Comparison of ENCODE assay signal across 20 mouse cellular contexts in the genomic region with DNA sequence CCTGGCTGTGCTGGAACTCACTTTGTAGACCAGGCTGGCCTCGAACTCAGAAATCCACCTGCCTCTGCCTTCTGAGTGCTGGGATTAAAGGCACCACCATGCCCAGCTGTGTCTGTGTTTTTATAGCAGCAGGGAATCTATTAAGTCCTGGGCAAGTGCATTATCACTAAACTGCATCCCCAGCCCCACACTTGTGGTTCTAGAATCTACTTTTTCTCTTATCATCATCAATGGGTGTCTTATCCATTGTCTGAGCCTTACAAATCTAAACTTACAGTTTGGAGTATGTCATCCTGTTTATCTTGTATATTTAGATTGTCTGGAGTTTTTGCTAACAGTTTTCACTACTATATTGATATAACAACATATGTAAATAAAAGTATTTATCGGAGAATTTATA. TPM values are rescaled to one million over a fixed set of nuclear protein-coding genes. Genes with fewer than 3 reads are reported as not detected.
DNase-seq lines count a peak whose midpoint lies in the region; ATAC-seq and TF ChIP-seq lines count a peak whose summit lies in the region.
"Had no signal": no experiment of that assay in that cellular context is flagged by ENCODE, and none has a peak within 500 bp of the region (broad histone marks: within the 10 kb centered on the region; RNA-seq: fewer than 3 reads in every experiment).

No protein-coding gene starts in this region.

- H3K4me3 ChIP-seq in G1E (ENCODE audit: low read depth, low read length), result no peak overlapping the region
- no peak overlapping the region for H3K4me3 ChIP-seq in liver, embryonic 13.5 days (replicated peaks)
- no peak overlapping the region for H3K4me3 ChIP-seq in liver, postnatal 0 days (ENCODE audit: low read depth, low read length)
- no peak overlapping the region for H3K4me3 ChIP-seq in hindbrain, embryonic 13.5 days
- H3K4me3 ChIP-seq in midbrain, embryonic 14.5 days (replicated peaks; ENCODE audit: low read depth, low read length), result no peak overlapping the region
- H3K4me3 ChIP-seq: embryonic facial prominence, embryonic 10.5 days; forebrain, embryonic 13.5 days; gastrocnemius, adult 2 months; heart, embryonic 10.5 days; hindbrain, embryonic 10.5 days had no signal

- no peaks in the 10 kb centered on the region for H3K27me3 ChIP-seq in G1E (ENCODE audit: insufficient read depth, low read length)
- H3K27me3 ChIP-seq in liver, embryonic 13.5 days, result no peaks in the 10 kb centered on the region
- H3K27me3 ChIP-seq in liver, postnatal 0 days (ENCODE audit: insufficient read depth, low read length), result no peaks in the 10 kb centered on the region
- H3K27me3 ChIP-seq in hindbrain, embryonic 13.5 days, result no peaks in the 10 kb centered on the region
- H3K27me3 ChIP-seq in midbrain, embryonic 14.5 days (ENCODE audit: control insufficient read depth, insufficient read depth, low read length), result no peaks in the 10 kb centered on the region
- H3K27me3 ChIP-seq: forebrain, embryonic 13.5 days had no signal

- H3K9ac ChIP-seq in liver, embryonic 13.5 days, result no peak overlapping the region
- H3K9ac ChIP-seq in liver, postnatal 0 days (replicated peaks), result no peak overlapping the region
- no peak overlapping the region for H3K9ac ChIP-seq in hindbrain, embryonic 13.5 days
- H3K9ac ChIP-seq in midbrain, embryonic 14.5 days (replicated peaks; ENCODE audit: low read length), result no peak overlapping the region
- H3K9ac ChIP-seq: forebrain, embryonic 13.5 days had no signal

- H3K36me3 ChIP-seq in G1E (replicated peaks), result peaks cover 45% of the 10 kb centered on the region
- H3K36me3 ChIP-seq in liver, embryonic 13.5 days, result peaks cover 29% of the 10 kb centered on the region
- H3K36me3 ChIP-seq in liver, postnatal 0 days (replicated peaks; ENCODE audit: insufficient read depth, low read length), result peaks cover 9% of the 10 kb centered on the region
- H3K36me3 ChIP-seq in hindbrain, embryonic 13.5 days, result no peaks in the 10 kb centered on the region
- no peaks in the 10 kb centered on the region for H3K36me3 ChIP-seq in midbrain, embryonic 14.5 days (ENCODE audit: control insufficient read depth, insufficient read depth, low read length)

- WGBS in liver, embryonic 13.5 days (ENCODE audit: insufficient replicate concordance), result 48% methylated on average over 2 of the region's 2 CpGs
- 60% methylated on average over 2 of the region's 2 CpGs for WGBS in liver, postnatal 0 days (ENCODE audit: insufficient replicate concordance)
- 97% methylated on average over 2 of the region's 2 CpGs for WGBS in hindbrain, embryonic 13.5 days
- WGBS in midbrain, embryonic 14.5 days, result 95% methylated on average over 2 of the region's 2 CpGs

- peaks cover 64% of the 10 kb centered on the region for H3K4me1 ChIP-seq in G1E (ENCODE audit: insufficient read depth, low read depth, low read length)
- H3K4me1 ChIP-seq in liver, embryonic 13.5 days (replicated peaks), result peaks cover 52% of the 10 kb centered on the region
- H3K4me1 ChIP-seq in liver, postnatal 0 days (ENCODE audit: insufficient read depth), result no peaks in the 10 kb centered on the region
- H3K4me1 ChIP-seq in hindbrain, embryonic 13.5 days (replicated peaks), result no peaks in the 10 kb centered on the region
- H3K4me1 ChIP-seq in midbrain, embryonic 14.5 days (ENCODE audit: control insufficient read depth, insufficient read depth, low read length), result no peaks in the 10 kb centered on the region
- H3K4me1 ChIP-seq: embryonic facial prominence, embryonic 10.5 days; forebrain, embryonic 13.5 days; hindbrain, embryonic 10.5 days had no signal

- DNase-seq in G1E (ENCODE audit: low spot score), result peak; percentile 33
- peak; percentile 40 for DNase-seq in liver, embryonic 13.5 days
- no peak for DNase-seq in liver, postnatal 0 days
- no peak for DNase-seq in adrenal gland, postnatal 4 days (ENCODE audit: low spot score in 2 of 2)
- no peak for DNase-seq in retina, embryonic 14.5 days (ENCODE audit: low spot score)
- DNase-seq in midbrain, embryonic 14.5 days, result no peak
- DNase-seq: adrenal gland, postnatal 10 days; cerebellum, adult 18-20 months; cerebellum, adult 9-11 months; cerebellum, postnatal 36 days; gastrocnemius, adult 2 months; gastrocnemius, postnatal 25 days had no signal

- no peaks in the 10 kb centered on the region for H3K9me3 ChIP-seq in G1E (replicated peaks)
- H3K9me3 ChIP-seq in liver, embryonic 13.5 days (replicated peaks), result no peaks in the 10 kb centered on the region
- no peaks in the 10 kb centered on the region for H3K9me3 ChIP-seq in liver, postnatal 0 days (ENCODE audit: low read length)
- H3K9me3 ChIP-seq in hindbrain, embryonic 13.5 days, result no peaks in the 10 kb centered on the region
- no peaks in the 10 kb centered on the region for H3K9me3 ChIP-seq in midbrain, embryonic 14.5 days (ENCODE audit: control insufficient read depth, low read length)
- H3K9me3 ChIP-seq: embryonic facial prominence, embryonic 10.5 days; forebrain, embryonic 13.5 days; heart, embryonic 10.5 days; hindbrain, embryonic 10.5 days had no signal

- H3K27ac ChIP-seq in liver, embryonic 13.5 days, result peak overlapping the region; percentile 63
- H3K27ac ChIP-seq in liver, postnatal 0 days (ENCODE audit: low read depth), result no peak overlapping the region
- no peak overlapping the region for H3K27ac ChIP-seq in hindbrain, embryonic 13.5 days
- H3K27ac ChIP-seq in midbrain, embryonic 14.5 days (replicated peaks; ENCODE audit: low read depth, low read length), result no peak overlapping the region
- H3K27ac ChIP-seq: embryonic facial prominence, embryonic 10.5 days; forebrain, embryonic 13.5 days; gastrocnemius, adult 2 months; heart, embryonic 10.5 days; hindbrain, embryonic 10.5 days had no signal

- ATAC-seq in G1E (ENCODE audit: extremely low read depth, insufficient number of reproducible peaks, low FRiP score, poor library complexity, severe bottlenecking), result peak; percentile 67
- peak; percentile 43; the same call in 1 of the 2 replicates for ATAC-seq in common myeloid progenitor, adult 5-6 weeks (replicated peaks; ENCODE audit: low read depth, poor library complexity, severe bottlenecking)
- peak; percentile 66 for ATAC-seq in liver, embryonic 13.5 days (ENCODE audit: low read depth)
- ATAC-seq in liver, postnatal 0 days, result no peak
- ATAC-seq in hindbrain, embryonic 13.5 days (ENCODE audit: low FRiP score), result no peak
- no peak for ATAC-seq in midbrain, embryonic 14.5 days (ENCODE audit: low FRiP score, low TSS enrichment)
- ATAC-seq: forebrain, embryonic 13.5 days; hindbrain, embryonic 16.5 days; inflammation-experienced regulatory T-cells, adult 6 months had no signal

- peak; percentile 92 for TF ChIP-seq EP300 in liver, postnatal 0 days (IDR thresholded peaks at IDR 0.05; ENCODE audit: low read depth)

- no peak overlapping the region for H3K4me2 ChIP-seq in liver, embryonic 13.5 days
- no peak overlapping the region for H3K4me2 ChIP-seq in liver, postnatal 0 days (ENCODE audit: low read depth, low read length)
- no peak overlapping the region for H3K4me2 ChIP-seq in hindbrain, embryonic 13.5 days
- no peak overlapping the region for H3K4me2 ChIP-seq in midbrain, embryonic 14.5 days (ENCODE audit: low read length)
- H3K4me2 ChIP-seq: forebrain, embryonic 13.5 days had no signal

- TF ChIP-seq CTCF in G1E (IDR thresholded peaks at IDR 0.05; ENCODE audit: low read depth, low read length), result no peak
- TF ChIP-seq CTCF in liver, postnatal 0 days (IDR thresholded peaks at IDR 0.05; ENCODE audit: low read depth), result no peak

RNA-seq across cellular contexts. Expression of gene Primpol, which starts 28.3 kb away (rescaled TPM):
- total RNA-seq in G1E (2014; fragmentation: Nextera tagmentation), result 137 and 150 TPM in 2 replicates
- 39.6 and 44.2 TPM in 2 replicates for total RNA-seq in G1E (2017)
- 2.3 and 5.3 TPM in 2 replicates for polyA plus RNA-seq in G1E (2012)
- 13.9 and 21.6 TPM in 2 replicates for total RNA-seq in common myeloid progenitor, adult 5-6 weeks (2017)
- 9.9 and 12.7 TPM in 2 replicates for polyA plus RNA-seq in liver, embryonic 13.5 days (2015; fragmentation: Nextera tagmentation; extraction: Ambion mirVana)
- 4.2 and 4.5 TPM in 2 replicates for polyA plus RNA-seq in liver, postnatal 0 days (2015; fragmentation: Nextera tagmentation; extraction: Ambion mirVana)
- polyA plus RNA-seq in hindbrain, embryonic 13.5 days (2015; fragmentation: Nextera tagmentation; extraction: Ambion mirVana), result 6.9 and 9.8 TPM in 2 replicates
- total RNA-seq in adrenal gland, postnatal 4 days (2021), result 10 to 100 TPM; 18.0 to 21.7 TPM
- polyA plus RNA-seq in midbrain, embryonic 14.5 days (2014; fragmentation: Nextera tagmentation; extraction: Ambion mirVana), result 6.9 and 11.8 TPM in 2 replicates

RNA-seq across cellular contexts. Expression of gene Casp3, which starts 28.4 kb away (rescaled TPM):
- total RNA-seq in G1E (2014; fragmentation: Nextera tagmentation) (101 and 102 TPM in 2 replicates), G1E (2017) (364 and 390 TPM in 2 replicates)
- 23.9 and 38.8 TPM in 2 replicates for polyA plus RNA-seq in G1E (2012)
- 191 and 192 TPM in 2 replicates for total RNA-seq in common myeloid progenitor, adult 5-6 weeks (2017)
- 78.4 and 101 TPM in 2 replicates for polyA plus RNA-seq in liver, embryonic 13.5 days (2015; fragmentation: Nextera tagmentation; extraction: Ambion mirVana)
- 19.0 and 20.7 TPM in 2 replicates for polyA plus RNA-seq in liver, postnatal 0 days (2015; fragmentation: Nextera tagmentation; extraction: Ambion mirVana)
- 203 and 211 TPM in 2 replicates for polyA plus RNA-seq in hindbrain, embryonic 13.5 days (2015; fragmentation: Nextera tagmentation; extraction: Ambion mirVana)
- 10 to 100 TPM; 35.1 to 35.2 TPM for total RNA-seq in adrenal gland, postnatal 4 days (2021)
- polyA plus RNA-seq in midbrain, embryonic 14.5 days (2014; fragmentation: Nextera tagmentation; extraction: Ambion mirVana), result 159 and 200 TPM in 2 replicates

RNA-seq across cellular contexts. Expression of gene Cenpu, which starts 36.8 kb away (rescaled TPM):
- total RNA-seq in G1E (2014; fragmentation: Nextera tagmentation), result 59.2 and 73.6 TPM in 2 replicates
- total RNA-seq in G1E (2017), result 72.1 and 94.1 TPM in 2 replicates
- 16.4 and 18.3 TPM in 2 replicates for polyA plus RNA-seq in G1E (2012)
- total RNA-seq in common myeloid progenitor, adult 5-6 weeks (2017), result 56.1 and 86.5 TPM in 2 replicates
- polyA plus RNA-seq in liver, embryonic 13.5 days (2015; fragmentation: Nextera tagmentation; extraction: Ambion mirVana), result 21.6 and 25.9 TPM in 2 replicates
- 8.2 and 9.7 TPM in 2 replicates for polyA plus RNA-seq in liver, postnatal 0 days (2015; fragmentation: Nextera tagmentation; extraction: Ambion mirVana)
- 7.2 and 9.4 TPM in 2 replicates for polyA plus RNA-seq in hindbrain, embryonic 13.5 days (2015; fragmentation: Nextera tagmentation; extraction: Ambion mirVana)
- total RNA-seq in adrenal gland, postnatal 4 days (2021), result 10 to 100 TPM in 1 of 2 experiments, 1 to 10 TPM in 1; 9.4 to 10.8 TPM
- polyA plus RNA-seq in midbrain, embryonic 14.5 days (2014; fragmentation: Nextera tagmentation; extraction: Ambion mirVana), result 6.8 and 8.6 TPM in 2 replicates

Comparison
In these comparisons a context has a peak if more than half of its experiments do, and no peak if none do; other contexts are left out.
1. ATAC-seq: peak in G1E (single experiment), common myeloid progenitor, adult 5-6 weeks (single experiment) and liver, embryonic 13.5 days (single experiment); none in liver, postnatal 0 days (single experiment), hindbrain, embryonic 13.5 days (single experiment) and midbrain, embryonic 14.5 days (single experiment).
2. DNase-seq: peak in G1E (single experiment) and liver, embryonic 13.5 days (single experiment); none in liver, postnatal 0 days (single experiment), adrenal gland, postnatal 4 days (0 of 2), retina, embryonic 14.5 days (single experiment) and midbrain, embryonic 14.5 days (single experiment).